In the genomic region with DNA sequence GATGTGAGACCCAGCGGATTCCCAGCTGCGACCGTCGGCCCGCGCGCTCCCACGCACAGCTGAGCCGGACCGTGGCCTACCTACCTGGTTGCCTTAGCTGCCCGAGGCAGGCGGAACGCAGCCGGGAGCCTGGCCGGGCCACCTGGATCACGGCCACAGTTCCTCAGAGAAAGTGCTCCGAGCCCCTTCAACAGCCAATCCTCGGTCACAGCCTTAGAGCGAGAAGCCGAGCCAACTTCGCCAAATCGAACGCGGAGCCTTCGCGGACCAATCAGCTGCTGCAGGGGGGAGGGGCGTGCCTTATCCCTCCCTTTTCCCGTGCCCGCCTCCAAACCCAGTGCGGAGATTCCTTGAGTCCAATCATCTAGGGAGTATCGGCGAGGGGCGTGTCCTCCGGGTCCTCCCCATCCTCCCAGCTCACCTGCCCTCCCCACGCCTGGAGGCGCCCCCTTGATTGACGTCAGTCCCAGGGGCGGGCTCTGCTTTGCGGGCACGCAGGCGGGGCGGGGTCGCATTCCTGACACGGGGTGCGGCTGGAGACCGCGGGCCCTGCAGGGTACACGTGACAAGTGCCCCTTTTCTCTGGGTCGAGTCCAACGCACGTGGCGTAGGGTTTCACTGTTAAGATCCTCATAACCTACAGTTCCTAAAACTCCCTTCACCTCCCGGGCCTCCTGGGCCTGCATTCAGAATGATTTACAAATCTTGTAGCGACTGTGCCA, we compare ENCODE assay signal across 8 mouse cellular contexts. TPM values are rescaled to one million over a fixed set of nuclear protein-coding genes. Genes with fewer than 3 reads are reported as not detected.
DNase-seq lines count a peak whose midpoint lies in the region; ATAC-seq and TF ChIP-seq lines count a peak whose summit lies in the region.

A gene (minus strand): TSS at position 273 of the 722 bp plus-strand sequence.

- H3K9me3 ChIP-seq in ES-Bruce4 (replicated peaks; ENCODE audit: control insufficient read depth, insufficient read depth, low read length, poor library complexity, severe bottlenecking), result no peaks in the 10 kb centered on the region
- H3K9me3 ChIP-seq in forebrain, embryonic 13.5 days (replicated peaks), result no peaks in the 10 kb centered on the region
- H3K9me3 ChIP-seq in liver, postnatal 0 days (ENCODE audit: low read length), result no peaks in the 10 kb centered on the region
- no peaks in the 10 kb centered on the region for H3K9me3 ChIP-seq in neural tube, embryonic 14.5 days (ENCODE audit: control insufficient read depth, low read length)

- no peaks in the 10 kb centered on the region for H3K27me3 ChIP-seq in ES-Bruce4 (ENCODE audit: control insufficient read depth, insufficient read depth, low read length, poor library complexity, severe bottlenecking)
- H3K27me3 ChIP-seq in forebrain, embryonic 13.5 days, result peaks cover 8% of the 10 kb centered on the region; the same call in 1 of the 2 replicates
- no peaks in the 10 kb centered on the region for H3K27me3 ChIP-seq in liver, postnatal 0 days (ENCODE audit: insufficient read depth, low read length)
- H3K27me3 ChIP-seq in neural tube, embryonic 14.5 days (ENCODE audit: control insufficient read depth, insufficient read depth, low read length), result no peaks in the 10 kb centered on the region; the same call in 1 of the 2 replicates

- under 1% methylated on average over 54 of the region's 54 CpGs for WGBS in forebrain, embryonic 13.5 days
- WGBS in large intestine, adult 2 months, result under 1% methylated on average over 54 of the region's 54 CpGs
- under 1% methylated on average over 50 of the region's 54 CpGs for WGBS in liver, postnatal 0 days (ENCODE audit: insufficient replicate concordance)
- WGBS in neural tube, embryonic 14.5 days, result under 1% methylated on average over 53 of the region's 54 CpGs

- peaks cover 6% of the 10 kb centered on the region for H3K4me1 ChIP-seq in ES-Bruce4 (ENCODE audit: control insufficient read depth, insufficient read depth, low read length)
- H3K4me1 ChIP-seq in forebrain, embryonic 13.5 days, result peaks cover 24% of the 10 kb centered on the region
- H3K4me1 ChIP-seq in liver, postnatal 0 days (ENCODE audit: insufficient read depth), result peaks cover 25% of the 10 kb centered on the region
- peaks cover 7% of the 10 kb centered on the region for H3K4me1 ChIP-seq in neural tube, embryonic 14.5 days (ENCODE audit: control insufficient read depth, insufficient read depth, low read length)

- peak within 1 kb of the TSS; percentile 86 for H3K9ac ChIP-seq in ES-Bruce4 (ENCODE audit: low read depth, poor library complexity, severe bottlenecking)
- peak within 1 kb of the TSS; percentile 68 for H3K9ac ChIP-seq in forebrain, embryonic 13.5 days
- H3K9ac ChIP-seq in liver, postnatal 0 days (replicated peaks), result peak within 1 kb of the TSS; percentile 72
- peak within 1 kb of the TSS; percentile 69 for H3K9ac ChIP-seq in neural tube, embryonic 14.5 days (replicated peaks; ENCODE audit: low read depth, low read length)

- peak; percentile 77; the same call in 1 of the 2 replicates for TF ChIP-seq EP300 in ES-Bruce4 (IDR thresholded peaks at IDR 0.05; ENCODE audit: insufficient read depth, low read depth, low read length)
- no peak; the same call in 1 of the 2 replicates for TF ChIP-seq EP300 in liver, postnatal 0 days (IDR thresholded peaks at IDR 0.05; ENCODE audit: low read depth)

- peak within 1 kb of the TSS; percentile 90 for H3K4me3 ChIP-seq in ES-Bruce4 (ENCODE audit: low read depth, low read length)
- peak within 1 kb of the TSS; percentile 60 for H3K4me3 ChIP-seq in forebrain, embryonic 13.5 days
- peak within 1 kb of the TSS; percentile 65 for H3K4me3 ChIP-seq in liver, postnatal 0 days (ENCODE audit: low read depth, low read length)
- H3K4me3 ChIP-seq in neural tube, embryonic 14.5 days (ENCODE audit: low read depth, low read length), result peak within 1 kb of the TSS; percentile 52

- peak; percentile 97 to 98 for DNase-seq in heart, postnatal 10 days
- peak; percentile 95 for DNase-seq in large intestine, adult 2 months (ENCODE audit: low read depth, low spot score)
- DNase-seq in liver, postnatal 0 days, result peak; percentile 94
- DNase-seq in testis, postnatal 10 days (ENCODE audit: low spot score), result peak; percentile 97

- H3K4me2 ChIP-seq in forebrain, embryonic 13.5 days, result peak within 1 kb of the TSS; percentile 85
- H3K4me2 ChIP-seq in liver, postnatal 0 days (ENCODE audit: low read depth, low read length), result peak within 1 kb of the TSS; percentile 98
- H3K4me2 ChIP-seq in neural tube, embryonic 14.5 days (ENCODE audit: low read depth, low read length), result peak within 1 kb of the TSS; percentile 98

- TF ChIP-seq CTCF in ES-Bruce4 (IDR thresholded peaks at IDR 0.05; ENCODE audit: low read depth, low read length), result no peak
- TF ChIP-seq CTCF in liver, postnatal 0 days (IDR thresholded peaks at IDR 0.05; ENCODE audit: low read depth), result no peak

- TF ChIP-seq POLR2A in ES-Bruce4 (IDR thresholded peaks at IDR 0.05; ENCODE audit: insufficient read depth, low read length), result peak; percentile 62

- peak within 1 kb of the TSS; percentile 97 for H3K27ac ChIP-seq in ES-Bruce4 (ENCODE audit: insufficient read depth, low read length)
- peak within 1 kb of the TSS; percentile 60 for H3K27ac ChIP-seq in forebrain, embryonic 13.5 days
- H3K27ac ChIP-seq in liver, postnatal 0 days (ENCODE audit: low read depth), result peak within 1 kb of the TSS; percentile 85
- H3K27ac ChIP-seq in neural tube, embryonic 14.5 days (ENCODE audit: low read depth, low read length), result peak within 1 kb of the TSS; percentile 25; the same call in 1 of the 2 replicates

- H3K36me3 ChIP-seq in ES-Bruce4 (ENCODE audit: control insufficient read depth, insufficient read depth, low read length, poor library complexity, severe bottlenecking), result peaks cover 5% of the 10 kb centered on the region
- H3K36me3 ChIP-seq in forebrain, embryonic 13.5 days (ENCODE audit: poor library complexity, severe bottlenecking), result peaks cover 13% of the 10 kb centered on the region
- 0 out of 2 replicates have a peak, but pooled peaks cover under 1% of the 10 kb centered on the region for H3K36me3 ChIP-seq in liver, postnatal 0 days (replicated peaks; ENCODE audit: insufficient read depth, low read length)
- no peaks in the 10 kb centered on the region for H3K36me3 ChIP-seq in neural tube, embryonic 14.5 days (ENCODE audit: control insufficient read depth, insufficient read depth, low read length)

- ATAC-seq in cerebellum, adult (ENCODE audit: insufficient number of reproducible peaks, low FRiP score, low TSS enrichment), result peak; percentile 89
- peak; percentile 98 for ATAC-seq in forebrain, embryonic 13.5 days
- peak; percentile 96 for ATAC-seq in liver, postnatal 0 days
- peak; percentile 96 for ATAC-seq in neural tube, embryonic 14.5 days (ENCODE audit: low read depth)

- intact Hi-C loops in heart, postnatal 10 days (cut with DNase I), result no loop called here

RNA-seq across cellular contexts. Expression of the gene that starts here (rescaled TPM):
- 44.7 and 49.2 TPM in 2 replicates for polyA plus RNA-seq in ES-Bruce4 (2011; ENCODE audit: insufficient read depth, insufficient read length, low read depth, missing spikeins)
- polyA plus RNA-seq in forebrain, embryonic 13.5 days (2015; fragmentation: Nextera tagmentation; extraction: Ambion mirVana), result 10.1 and 10.3 TPM in 2 replicates
- 10 to 100 TPM; 10.9 to 13.1 TPM for total RNA-seq in heart, postnatal 10 days (2021)
- polyA plus RNA-seq in large intestine, adult 2 months (2012; rRNA removed), result 6.1 and 7.8 TPM in 2 replicates
- polyA plus RNA-seq in liver, postnatal 0 days (2015; fragmentation: Nextera tagmentation; extraction: Ambion mirVana), result 50.0 and 58.5 TPM in 2 replicates
- polyA plus RNA-seq in neural tube, embryonic 14.5 days (2014; fragmentation: Nextera tagmentation; extraction: Ambion mirVana), result 9.4 and 10.8 TPM in 2 replicates

Comparison
In these comparisons a context has a peak if more than half of its experiments do, and no peak if none do; other contexts are left out.
1. Peak in every context shown above with its lines: DNase-seq, ATAC-seq, H3K4me3 ChIP-seq and H3K27ac ChIP-seq.
2. H3K27ac ChIP-seq: peak in every context shown above with its lines; median percentile 97 in ES-Bruce4; 85 in liver, postnatal 0 days; 60 in forebrain, embryonic 13.5 days; 25 in neural tube, embryonic 14.5 days.